Mouse (Mus musculus) adipocyte (in vitro differentiated cells): Measurements from ENCODE around the gene Mettl9.
A peak's percentile ranks its signal among the peaks of the same experiment; 100 is the strongest.

ENCODE experiments used
- DNase-seq: peaks from one replicate; pipeline ENCODE4 v3.0.0-alpha.2; 2016; ENCODE audit warnings: low spot score

Mettl9 gene

GRCm38 (mm10) chr7:121044251-121044650 lies 10.0 kb downstream of the Mettl9 start:
- no peak for DNase-seq

GRCm38 (mm10) chr7:121045671-121046453 lies 11.6 kb downstream of the Mettl9 start:
- DNase-seq: peak; percentile 56

- no peak for DNase-seq
Measured at GRCm38 (mm10) chr7:121047624-121048023, 13.4 kb downstream of the Mettl9 start.

- no peak for DNase-seq
Measured at GRCm38 (mm10) chr7:121053071-121053470, 18.8 kb downstream of the Mettl9 start.

GRCm38 (mm10) chr7:121059477-121060218 lies 25.4 kb downstream of the Mettl9 start:
- no peak for DNase-seq

GRCm38 (mm10) chr7:121064309-121064708 lies 30.1 kb downstream of the Mettl9 start:
- DNase-seq: peak; percentile 53

- DNase-seq: no peak
Measured at GRCm38 (mm10) chr7:121071276-121071675, 37.0 kb downstream of the Mettl9 start.

- no peak for DNase-seq
Measured at GRCm38 (mm10) chr7:121072506-121072905, 38.3 kb downstream of the Mettl9 start.

GRCm38 (mm10) chr7:121074281-121074680 lies 40.0 kb downstream of the Mettl9 start, which contains the start of gene Igsf6:
Igsf6 (minus strand) TSS chr7:121074572.
- DNase-seq: peak; percentile 20

GRCm38 (mm10) chr7:121074801-121075400 lies 40.7 kb downstream of the Mettl9 start:
- DNase-seq: no peak

- DNase-seq: no peak
Measured at GRCm38 (mm10) chr7:121075416-121075815, 41.2 kb downstream of the Mettl9 start.

GRCm38 (mm10) chr7:121077311-121077710 lies 43.1 kb downstream of the Mettl9 start:
- DNase-seq: no peak

GRCm38 (mm10) chr7:121077829-121078228 lies 43.6 kb downstream of the Mettl9 start:
- peak; percentile 75 for DNase-seq

GRCm38 (mm10) chr7:121081350-121081749 lies 47.1 kb downstream of the Mettl9 start, which contains the start of gene Otoa:
Otoa (plus strand) TSS chr7:121081650.
- DNase-seq: no peak

GRCm38 (mm10) chr7:121081816-121082215 lies 47.6 kb downstream of the Mettl9 start:
- DNase-seq: no peak

GRCm38 (mm10) chr7:121082949-121083513 lies 48.8 kb downstream of the Mettl9 start:
- no peak for DNase-seq

- DNase-seq: no peak
Measured at GRCm38 (mm10) chr7:121084840-121085453, 50.7 kb downstream of the Mettl9 start.

- no peak for DNase-seq
Measured at GRCm38 (mm10) chr7:121085500-121085899, 51.3 kb downstream of the Mettl9 start.

- no peak for DNase-seq
Measured at GRCm38 (mm10) chr7:121088745-121089144, 54.5 kb downstream of the Mettl9 start.

- no peak for DNase-seq
Measured at GRCm38 (mm10) chr7:121090748-121091147, 56.5 kb downstream of the Mettl9 start.

GRCm38 (mm10) chr7:121093026-121093425 lies 58.8 kb downstream of the Mettl9 start:
- DNase-seq: no peak
